Mouse (Mus musculus) induced T-regulatory cell, adult 2 months (primary cell): ENCODE results near the gene Olfr1012.
"Not testable (repeated sequence)": the region's sequence is repeated elsewhere in the genome, so short reads cannot be mapped to it uniquely, and the experiment has no call there.

Source experiments
- DNase-seq: peaks from one replicate; pipeline ENCODE4 v3.0.0-alpha.2; 2012; ENCODE audit warnings: low read depth

Olfr1012 gene

DNA sequence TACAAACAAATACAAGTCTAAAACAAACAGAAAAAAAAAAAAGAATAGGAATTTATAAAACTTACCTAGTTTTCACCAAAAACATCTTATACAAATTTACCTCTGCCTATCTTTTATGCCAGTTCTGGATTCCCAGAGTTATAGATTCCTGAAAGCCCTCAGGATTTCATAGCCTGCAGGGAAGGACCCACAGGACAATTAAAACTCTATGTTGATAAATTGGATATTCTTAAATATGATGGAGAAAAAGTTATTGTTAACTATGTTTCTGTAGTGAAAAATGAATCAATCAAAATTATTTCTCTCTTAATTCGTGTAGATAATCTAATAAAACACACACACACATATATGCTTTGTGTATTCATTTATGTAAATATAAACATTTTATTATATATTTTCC is at the start of gene Olfr1012:
TSS of gene Olfr1012 (minus strand) at position 101 of the 400 bp plus-strand sequence.
- DNase-seq = no peak

DNA sequence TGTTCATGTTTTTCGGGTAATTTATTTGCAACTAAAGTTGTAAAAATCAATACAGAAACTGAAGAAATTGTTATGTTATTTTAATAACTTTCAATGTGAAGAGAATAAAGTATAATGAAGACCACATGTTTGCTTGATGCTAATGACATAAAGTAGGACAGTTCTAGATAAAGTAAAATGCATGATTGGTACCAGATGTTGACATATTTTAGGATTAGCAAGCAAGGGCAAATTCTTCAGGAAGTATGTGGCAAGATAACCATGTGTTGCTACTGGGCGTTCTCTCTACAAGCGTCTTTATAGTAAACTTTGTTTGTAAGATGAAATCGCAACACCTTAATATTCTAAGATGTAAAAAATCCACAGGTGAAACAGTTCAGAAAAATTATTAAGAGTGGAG is 41.9 kb upstream of the Olfr1012 start:
- DNase-seq = no peak

DNA sequence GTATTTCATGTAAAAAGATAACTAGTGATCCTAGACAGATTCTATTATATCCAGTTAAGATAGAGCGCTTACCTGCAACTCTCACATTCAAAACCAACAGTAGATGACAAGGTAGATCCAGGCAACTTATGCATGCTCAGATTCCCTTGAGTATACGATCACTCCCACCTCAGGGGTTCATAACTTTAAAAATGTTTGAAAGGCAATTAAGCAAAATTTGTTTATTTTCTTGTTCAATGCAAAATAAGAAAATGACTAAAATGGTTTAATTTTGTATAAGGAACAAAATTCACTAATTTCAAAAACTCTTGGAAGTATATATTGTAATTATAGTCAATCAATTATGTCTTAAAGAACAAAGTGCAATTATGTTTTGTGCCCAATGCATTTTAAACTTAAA is 39.9 kb upstream of the Olfr1012 start, which contains the start of gene Olfr1016:
TSS of gene Olfr1016 (minus strand) at position 101 of the 400 bp plus-strand sequence.
- DNase-seq = no peak

DNA sequence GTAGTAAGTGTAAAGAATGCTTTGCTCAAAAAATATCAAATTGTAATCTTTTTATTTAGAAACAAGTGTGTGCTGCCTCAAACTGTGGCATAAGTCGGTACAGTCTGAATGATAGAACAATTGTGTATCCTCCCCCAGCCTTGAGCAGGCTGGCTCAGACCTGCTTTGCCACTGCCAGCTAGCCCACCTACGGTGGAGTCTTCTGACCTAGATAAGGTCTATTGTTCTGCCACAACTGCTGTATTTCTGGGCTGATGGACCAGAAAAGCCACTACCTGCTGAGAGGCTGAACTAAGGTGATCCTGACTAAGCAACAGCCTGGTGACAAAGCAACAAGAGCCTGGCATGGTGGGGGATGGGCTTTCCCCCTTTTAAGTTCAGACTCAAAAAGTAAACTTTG is 29.8 kb upstream of the Olfr1012 start:
- DNase-seq = no peak

DNA sequence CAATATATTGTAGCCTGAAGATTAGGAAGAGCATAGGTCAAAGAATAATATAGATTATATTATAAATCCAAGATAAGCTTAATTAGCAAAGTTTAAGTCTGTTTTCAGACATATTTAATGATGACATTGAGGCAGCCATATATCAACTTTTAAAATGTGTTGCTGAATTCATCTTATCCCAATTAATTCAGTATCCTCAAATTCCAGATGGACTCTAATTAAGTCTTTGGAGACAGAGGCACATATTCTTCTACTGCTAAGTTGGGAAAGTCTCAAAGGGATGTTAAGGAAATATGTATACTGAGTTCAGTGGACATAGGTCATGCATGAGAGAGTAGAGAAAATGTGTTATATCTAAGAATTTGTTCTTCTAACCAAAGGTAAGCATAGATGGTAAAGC is 19.2 kb upstream of the Olfr1012 start, which contains the start of gene Olfr1015:
TSS of gene Olfr1015 (plus strand) at position 301 of the 400 bp plus-strand sequence.
- DNase-seq = no peak

DNA sequence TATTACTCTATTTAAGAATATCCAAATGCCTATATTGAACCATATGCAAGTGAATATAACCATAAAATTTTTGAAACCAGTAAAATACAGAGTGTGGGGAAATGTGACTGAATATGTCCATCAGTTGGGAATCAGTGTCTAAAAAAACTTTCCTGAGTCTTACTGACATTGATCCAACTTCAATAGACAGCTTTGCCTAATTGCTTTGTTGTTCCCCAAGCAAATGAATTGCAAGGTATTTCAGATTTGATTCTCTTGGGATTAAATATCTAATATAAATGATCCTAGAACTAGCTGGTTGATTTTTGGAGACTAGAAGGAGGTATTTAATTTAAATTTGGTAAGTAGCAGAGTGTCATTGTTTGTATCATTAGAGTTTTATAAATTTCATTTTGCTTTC is 9.8 kb upstream of the Olfr1012 start, which contains the start of gene Olfr1014:
TSS of gene Olfr1014 (plus strand) at position 301 of the 400 bp plus-strand sequence.
- DNase-seq = no peak

DNA sequence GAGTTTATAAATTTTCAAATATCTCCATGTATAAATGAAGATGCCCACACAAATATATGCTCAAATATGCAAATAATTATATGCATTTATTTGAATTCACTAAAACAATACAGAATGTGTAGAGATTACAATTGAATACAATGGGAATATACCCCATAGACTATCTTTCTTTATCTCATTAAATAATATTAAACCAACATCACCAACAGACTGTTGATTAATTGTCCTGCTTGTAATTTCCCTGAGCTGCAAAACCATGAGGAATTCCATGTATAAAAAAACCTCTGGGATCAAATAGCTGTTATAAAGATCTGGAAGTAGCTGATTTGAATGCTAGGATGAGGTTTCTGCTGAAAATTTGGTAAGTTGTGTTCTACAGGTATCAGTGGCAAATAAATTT is 4.2 kb upstream of the Olfr1012 start, which contains the start of gene Olfr1013:
TSS of gene Olfr1013 (plus strand) at position 301 of the 400 bp plus-strand sequence.
- no peak for DNase-seq

DNA sequence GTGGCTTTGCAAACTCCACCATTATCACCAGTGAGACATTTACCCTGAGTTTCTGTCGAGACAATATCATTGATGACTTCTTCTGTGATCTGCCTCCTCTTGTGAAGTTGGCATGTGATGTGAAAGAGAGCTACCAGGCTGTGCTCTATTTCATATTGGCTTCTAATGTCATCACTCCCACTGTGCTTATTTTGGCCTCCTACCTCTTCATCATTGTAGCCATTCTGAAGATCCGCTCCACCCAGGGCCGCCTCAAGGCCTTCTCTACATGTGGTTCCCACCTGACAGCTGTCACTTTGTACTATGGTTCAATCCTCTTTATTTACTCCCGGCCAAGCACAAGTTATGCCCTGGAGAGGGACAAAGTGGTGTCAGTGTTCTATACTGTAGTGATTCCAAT is 8.7 kb downstream of the Olfr1012 start:
- DNase-seq = no peak

DNA sequence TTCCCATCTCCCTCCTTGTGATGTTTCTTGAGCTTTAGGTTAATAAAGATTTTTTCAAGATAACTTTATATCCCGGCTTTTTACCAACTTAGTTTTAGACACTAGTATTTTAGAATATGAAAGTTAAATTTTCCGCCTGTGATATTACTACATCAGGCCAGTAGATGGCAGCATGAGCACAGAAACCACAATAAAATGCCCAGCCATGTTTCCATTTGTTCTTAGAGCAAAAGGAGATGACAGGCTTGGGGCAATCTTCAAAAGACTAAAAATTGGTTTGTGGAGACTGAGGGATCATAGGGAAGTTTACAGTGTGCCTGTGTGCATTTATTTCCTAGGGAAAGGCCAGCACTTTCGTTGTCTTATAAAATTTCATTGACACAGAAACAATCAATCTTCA is 36.8 kb downstream of the Olfr1012 start:
- peak; percentile 23 for DNase-seq

DNA sequence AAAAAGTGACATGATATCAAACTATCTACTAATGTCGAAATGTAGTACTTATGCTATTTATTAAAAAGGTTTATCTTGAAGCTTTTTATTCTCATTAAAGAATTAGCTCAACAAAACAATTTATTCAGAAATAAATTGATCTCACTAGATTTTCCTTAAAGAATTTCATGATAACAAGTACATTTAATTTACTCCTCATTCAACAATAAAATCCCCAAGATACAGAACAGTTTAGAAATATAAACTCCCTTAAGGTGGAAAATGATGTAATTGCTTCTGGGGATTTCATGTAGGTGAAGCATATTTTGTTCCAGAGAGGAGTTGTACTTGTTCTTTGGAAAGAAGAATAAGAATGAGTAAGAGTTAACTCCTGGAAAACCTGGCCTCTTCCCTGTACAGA is 47.4 kb downstream of the Olfr1012 start, which contains the start of gene Olfr1009:
TSS of gene Olfr1009 (plus strand) at position 301 of the 400 bp plus-strand sequence.
- no peak for DNase-seq

DNA sequence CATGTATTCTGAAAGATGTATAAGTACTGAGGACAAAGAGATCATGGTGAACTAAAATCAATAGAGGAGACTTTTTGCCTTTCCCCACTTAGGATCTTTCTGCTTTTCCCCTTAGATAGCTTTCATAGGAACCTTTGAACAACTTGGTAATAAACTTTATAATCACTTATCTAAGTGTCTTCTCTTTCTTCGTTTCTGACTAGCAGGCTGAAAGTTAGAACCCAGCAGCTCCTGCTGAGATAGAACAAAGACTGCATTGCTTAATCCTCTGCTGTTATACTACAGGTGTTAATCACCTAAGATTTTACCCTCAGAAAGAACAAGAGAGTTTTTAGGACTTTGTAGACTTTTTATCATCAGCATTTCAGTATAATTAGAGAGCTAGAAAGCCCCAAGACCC is 51.4 kb downstream of the Olfr1012 start:
- DNase-seq = no peak

DNA sequence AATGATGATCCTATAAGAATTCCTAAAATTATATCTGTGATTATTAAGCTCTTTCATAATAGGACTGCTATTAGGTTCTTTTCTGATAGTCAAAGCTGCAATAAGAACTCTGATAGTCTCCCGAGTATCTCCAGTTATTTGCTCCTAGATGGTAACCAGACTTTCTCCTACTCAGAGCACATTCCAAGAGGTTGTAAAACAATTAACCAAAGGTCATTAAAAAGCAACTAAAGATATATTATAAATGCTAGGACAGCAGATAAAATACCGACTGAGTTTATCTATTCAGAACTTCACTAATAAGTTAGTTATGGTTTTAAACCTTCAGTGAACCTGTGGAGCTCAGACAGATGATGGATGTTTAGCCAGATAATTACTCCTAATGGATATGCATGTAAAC is 51.9 kb downstream of the Olfr1012 start:
- not testable (repeated sequence) for DNase-seq
